Comparison of ENCODE assay signal across 8 mouse cellular contexts in genomic region chr13:103096346-103097150, GRCm38 (mm10).
DNase-seq lines count a peak whose midpoint lies in the region; ATAC-seq and TF ChIP-seq lines count a peak whose summit lies in the region.

No protein-coding gene starts in this region.

- no peaks in the 10 kb centered on the region for H3K9me3 ChIP-seq in hindbrain, embryonic 10.5 days
- H3K9me3 ChIP-seq in liver, postnatal 0 days (ENCODE audit: low read length): no peaks in the 10 kb centered on the region
- H3K9me3 ChIP-seq in neural tube, embryonic 14.5 days (ENCODE audit: control insufficient read depth, low read length): no peaks in the 10 kb centered on the region

- H3K9ac ChIP-seq in liver, postnatal 0 days (replicated peaks): no peak overlapping the region
- H3K9ac ChIP-seq in neural tube, embryonic 14.5 days (replicated peaks; ENCODE audit: low read depth, low read length): peak overlapping the region; percentile 33; the same call in 1 of the 2 replicates

- peak overlapping the region; percentile 62 for H3K4me2 ChIP-seq in liver, postnatal 0 days (ENCODE audit: low read depth, low read length)
- peak overlapping the region; percentile 70 for H3K4me2 ChIP-seq in neural tube, embryonic 14.5 days (ENCODE audit: low read depth, low read length)

- no peak for TF ChIP-seq EP300 in liver, postnatal 0 days (IDR thresholded peaks at IDR 0.05; ENCODE audit: low read depth)

- H3K27ac ChIP-seq in hindbrain, embryonic 10.5 days: peak overlapping the region; percentile 30; the same call in 1 of the 2 replicates
- H3K27ac ChIP-seq in liver, postnatal 0 days (ENCODE audit: low read depth): peak overlapping the region; percentile 30; the same call in 1 of the 2 replicates
- H3K27ac ChIP-seq in neural tube, embryonic 14.5 days (ENCODE audit: low read depth, low read length): peak overlapping the region; percentile 6; the same call in 1 of the 2 replicates

- peaks cover 24% of the 10 kb centered on the region for H3K4me1 ChIP-seq in hindbrain, embryonic 10.5 days (replicated peaks)
- no peaks in the 10 kb centered on the region for H3K4me1 ChIP-seq in liver, postnatal 0 days (ENCODE audit: insufficient read depth)
- H3K4me1 ChIP-seq in neural tube, embryonic 14.5 days (ENCODE audit: control insufficient read depth, insufficient read depth, low read length): no peaks in the 10 kb centered on the region

- peak; percentile 76 for ATAC-seq in liver, postnatal 0 days
- ATAC-seq in neural tube, embryonic 14.5 days (ENCODE audit: low read depth): peak; percentile 93

- 8% methylated on average over 28 of the region's 28 CpGs for WGBS in hindbrain, embryonic 10.5 days
- WGBS in liver, postnatal 0 days (ENCODE audit: insufficient replicate concordance): 2% methylated on average over 28 of the region's 28 CpGs
- WGBS in neural tube, embryonic 14.5 days: 5% methylated on average over 28 of the region's 28 CpGs

- TF ChIP-seq CTCF in liver, postnatal 0 days (IDR thresholded peaks at IDR 0.05; ENCODE audit: low read depth): peak; percentile 35

- peak overlapping the region; percentile 55 for H3K4me3 ChIP-seq in hindbrain, embryonic 10.5 days
- H3K4me3 ChIP-seq in liver, postnatal 0 days (ENCODE audit: low read depth, low read length): peak overlapping the region; percentile 31
- H3K4me3 ChIP-seq in neural tube, embryonic 14.5 days (ENCODE audit: low read depth, low read length): peak overlapping the region; percentile 33

- no peaks in the 10 kb centered on the region for H3K36me3 ChIP-seq in hindbrain, embryonic 10.5 days
- H3K36me3 ChIP-seq in liver, postnatal 0 days (replicated peaks; ENCODE audit: insufficient read depth, low read length): no peaks in the 10 kb centered on the region
- H3K36me3 ChIP-seq in neural tube, embryonic 14.5 days (ENCODE audit: control insufficient read depth, insufficient read depth, low read length): no peaks in the 10 kb centered on the region

- H3K27me3 ChIP-seq in hindbrain, embryonic 10.5 days (ENCODE audit: insufficient read depth, poor library complexity, severe bottlenecking): peaks cover 11% of the 10 kb centered on the region
- H3K27me3 ChIP-seq in liver, postnatal 0 days (ENCODE audit: insufficient read depth, low read length): peaks cover 19% of the 10 kb centered on the region
- H3K27me3 ChIP-seq in neural tube, embryonic 14.5 days (ENCODE audit: control insufficient read depth, insufficient read depth, low read length): no peaks in the 10 kb centered on the region

- peak; percentile 70 for DNase-seq in Muller cell, postnatal 12 days (ENCODE audit: inconsistent ontology term)
- peak; percentile 61 to 63 for DNase-seq in cerebellum, postnatal 10 days
- DNase-seq in frontal cortex, postnatal 10 days (ENCODE audit: low spot score in 2 of 2): peak; percentile 69 to 70
- peak; percentile 77 for DNase-seq in hindbrain, embryonic 10.5 days (ENCODE audit: low spot score)
- DNase-seq in layer of hippocampus, adult 9-10 months (ENCODE audit: low spot score): peak; percentile 59
- peak; percentile 56 for DNase-seq in liver, postnatal 0 days
- DNase-seq in thymus, postnatal 4 days: peak; percentile 70

Comparison
In these comparisons a context has a peak if more than half of its experiments do, and no peak if none do; other contexts are left out.
1. Peak in every context shown above with its lines: DNase-seq, ATAC-seq, H3K4me3 ChIP-seq and H3K27ac ChIP-seq.